Mouse (Mus musculus): ENCODE results near the gene P3h1. TPM values are rescaled to one million over a fixed set of nuclear protein-coding genes. Genes with fewer than 3 reads are reported as not detected.

Gene P3h1
- total RNA-seq (2014; fragmentation: Nextera tagmentation) (9.5 and 14.0 TPM in 2 replicates), total RNA-seq (2017) (11.0 and 12.8 TPM in 2 replicates)

DNA sequence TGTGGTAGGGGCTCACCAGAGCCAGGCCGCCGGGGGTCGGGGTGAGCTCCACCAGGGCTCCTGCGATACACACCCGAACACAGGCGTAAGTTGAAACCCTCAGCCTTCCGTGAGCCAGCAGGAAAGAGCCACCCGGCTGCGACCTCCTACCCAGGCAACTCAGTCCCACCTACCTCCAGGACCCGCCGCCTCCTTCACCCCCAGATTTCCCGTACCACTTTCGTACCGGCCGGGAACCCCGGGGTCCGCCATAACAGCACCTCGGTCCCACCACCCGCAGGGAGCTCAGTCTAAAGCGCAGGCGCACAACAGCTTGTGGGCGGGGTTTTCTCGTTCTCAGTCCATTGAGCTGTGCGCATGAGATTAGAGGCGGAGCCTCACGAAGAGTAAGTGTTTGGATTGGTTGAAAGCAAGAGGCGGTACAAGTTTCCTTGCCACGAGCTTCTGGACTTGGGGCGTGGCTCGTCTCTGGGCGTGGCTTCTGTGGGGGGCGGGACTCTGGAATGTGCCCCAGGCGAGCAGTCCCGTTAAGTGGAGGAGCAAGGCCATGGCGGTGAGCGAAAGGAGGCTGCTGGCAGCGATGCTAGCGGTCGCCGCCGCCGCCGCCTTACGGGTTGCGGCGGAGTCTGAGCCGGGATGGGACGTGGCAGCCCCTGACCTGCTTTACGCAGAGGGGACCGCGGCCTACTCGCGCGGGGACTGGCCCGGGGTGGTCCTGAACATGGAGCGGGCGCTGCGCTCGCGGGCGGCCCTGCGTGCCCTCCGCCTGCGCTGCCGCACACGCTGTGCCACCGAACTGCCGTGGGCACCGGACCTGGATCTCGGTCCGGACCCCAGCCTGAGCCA, at the start of gene P3h1, which contains the start of gene AU022252:
TSS of gene P3h1 (plus strand) at position 506 of the 846 bp plus-strand sequence.
TSS of gene AU022252 (minus strand) at position 303 of the 846 bp plus-strand sequence.
- peak; percentile 96 for ATAC-seq (replicated peaks; ENCODE audit: low FRiP score, low TSS enrichment, poor library complexity, severe bottlenecking)

DNA sequence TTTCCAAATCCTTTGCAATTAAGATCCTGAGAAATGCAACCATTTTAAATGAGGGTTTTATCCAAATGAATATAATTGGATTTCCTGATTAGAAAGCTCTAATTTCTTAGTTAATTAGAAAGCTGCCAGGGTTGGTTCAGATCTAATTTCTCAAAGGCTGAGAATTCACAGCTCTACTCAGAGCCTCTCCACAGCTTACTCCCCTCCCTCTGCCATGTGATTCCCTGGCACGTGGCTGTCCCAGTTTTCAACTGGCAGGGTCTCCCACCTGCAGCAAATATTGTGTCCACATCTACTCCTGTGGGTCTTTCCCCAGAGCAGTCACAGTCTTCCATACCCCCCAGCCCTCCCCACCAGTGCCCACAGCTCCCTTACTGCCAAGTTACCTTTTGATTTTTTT, 49.2 kb upstream of the P3h1 start:
- ATAC-seq (replicated peaks; ENCODE audit: low FRiP score, low TSS enrichment, poor library complexity, severe bottlenecking): no peak

DNA sequence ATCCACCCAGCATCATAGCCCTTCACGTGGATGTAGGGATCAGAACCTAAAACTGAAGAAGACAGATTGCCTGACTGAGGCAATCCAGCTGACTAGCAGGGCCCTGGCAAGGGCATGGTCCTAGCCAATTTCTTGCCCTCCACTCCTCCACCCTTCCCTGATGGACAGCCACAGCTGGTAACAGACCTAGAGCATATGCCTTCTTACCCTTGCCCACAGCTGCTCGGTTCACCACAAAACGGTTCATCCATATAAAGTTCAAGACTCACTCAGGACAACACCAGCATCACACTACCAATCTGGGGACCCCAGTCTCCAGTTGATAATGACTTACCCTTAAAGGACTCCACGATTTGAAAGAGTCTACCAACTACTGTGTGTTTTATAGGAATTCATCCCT, 46.9 kb upstream of the P3h1 start:
- no peak for ATAC-seq (replicated peaks; ENCODE audit: low FRiP score, low TSS enrichment, poor library complexity, severe bottlenecking)

DNA sequence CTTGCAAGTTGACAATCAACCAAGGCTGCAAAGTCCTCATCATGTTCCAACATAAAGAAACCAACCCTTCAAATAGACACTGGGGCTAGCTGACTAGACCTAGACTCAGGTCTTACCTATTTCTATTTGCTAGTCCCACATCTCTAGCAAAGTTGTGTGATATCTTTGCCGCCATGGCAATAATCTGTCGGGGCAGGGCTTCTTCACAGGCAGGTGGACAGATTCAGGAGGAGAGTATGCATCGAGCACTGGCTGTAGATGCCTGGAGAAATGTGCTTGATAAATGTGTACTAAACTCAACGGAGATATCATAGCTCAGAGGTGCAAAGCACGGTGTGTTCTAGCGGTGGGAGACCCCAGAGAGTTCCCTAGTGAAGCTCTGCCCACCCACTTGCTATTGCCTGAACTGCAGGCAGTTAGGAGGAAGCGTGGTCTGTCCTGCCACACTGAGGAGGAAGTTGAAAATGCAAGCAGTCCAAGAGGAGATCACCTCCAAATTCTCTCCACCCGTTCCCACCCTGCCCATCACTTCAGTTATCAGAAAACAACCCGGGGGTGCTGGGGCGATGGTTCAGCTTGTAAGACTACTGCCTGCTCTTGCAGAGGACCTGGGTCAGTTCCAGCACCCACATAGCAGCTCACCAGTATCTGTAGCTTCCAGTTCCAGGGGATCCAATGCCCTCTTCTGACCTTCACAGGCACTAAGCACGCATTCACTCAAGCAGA, 44.5 kb upstream of the P3h1 start:
- peak; percentile 63 for ATAC-seq (replicated peaks; ENCODE audit: low FRiP score, low TSS enrichment, poor library complexity, severe bottlenecking)

DNA sequence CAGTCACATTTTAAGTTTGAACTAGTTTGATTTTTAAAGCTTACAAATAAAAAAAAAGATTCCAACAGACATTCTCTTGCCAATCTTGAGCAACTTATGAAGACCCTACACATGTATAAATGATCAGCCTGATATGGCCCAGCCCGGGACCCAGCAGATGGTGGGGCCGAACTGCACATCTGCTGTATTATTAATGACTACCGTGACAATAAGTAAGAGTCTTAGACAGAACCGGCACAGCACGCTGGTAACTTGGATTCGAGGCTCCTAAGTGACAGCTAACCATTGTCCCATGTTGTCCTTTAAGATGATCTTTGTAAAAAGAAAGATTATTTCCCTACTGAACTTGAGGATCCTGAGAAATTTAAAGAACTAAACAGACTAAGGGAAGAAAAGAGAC, 43.3 kb upstream of the P3h1 start:
- no peak for ATAC-seq (replicated peaks; ENCODE audit: low FRiP score, low TSS enrichment, poor library complexity, severe bottlenecking)

DNA sequence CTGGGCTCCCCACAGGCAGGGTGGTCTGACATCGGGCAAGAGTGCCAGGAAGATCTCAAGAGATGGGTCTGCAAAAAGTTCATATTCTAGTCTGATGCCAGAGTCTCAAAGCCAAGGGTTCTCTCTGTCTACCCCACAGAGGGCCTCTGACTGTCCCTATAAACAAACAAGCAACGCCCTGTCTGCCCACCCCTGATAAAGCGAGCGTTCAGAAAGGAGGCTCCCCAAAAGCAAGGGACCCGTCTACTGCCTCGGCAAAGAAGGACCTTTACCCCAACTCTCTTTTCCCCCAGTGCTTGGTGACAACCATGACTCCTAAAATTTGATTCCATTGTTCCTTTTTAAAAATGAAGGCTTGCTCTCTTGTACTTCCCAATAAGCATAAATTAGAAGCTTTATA, 42.9 kb upstream of the P3h1 start, which contains the start of gene Ermap:
TSS of gene Ermap (minus strand) at position 148 of the 400 bp plus-strand sequence.
- ATAC-seq (replicated peaks; ENCODE audit: low FRiP score, low TSS enrichment, poor library complexity, severe bottlenecking): peak; percentile 77

DNA sequence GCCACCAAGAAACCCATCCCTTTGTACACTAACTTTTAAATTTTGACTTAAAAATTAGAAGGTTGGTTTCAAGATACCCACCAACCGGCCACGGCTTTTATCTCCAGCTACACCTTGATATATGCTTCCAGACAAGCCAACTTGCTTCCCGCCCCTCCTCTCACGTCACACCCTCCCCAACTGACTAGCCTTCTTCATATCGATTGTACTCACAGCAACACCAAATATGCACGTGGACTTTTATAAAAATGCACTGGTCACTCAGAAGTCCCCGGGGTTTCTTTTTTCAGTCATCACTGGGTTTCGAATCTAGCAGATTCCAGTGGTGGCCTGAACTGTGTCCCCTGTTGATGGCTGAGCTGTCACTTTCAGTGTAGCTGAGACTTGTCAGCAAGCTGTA, 42.1 kb upstream of the P3h1 start:
- ATAC-seq (replicated peaks; ENCODE audit: low FRiP score, low TSS enrichment, poor library complexity, severe bottlenecking): peak; percentile 68

DNA sequence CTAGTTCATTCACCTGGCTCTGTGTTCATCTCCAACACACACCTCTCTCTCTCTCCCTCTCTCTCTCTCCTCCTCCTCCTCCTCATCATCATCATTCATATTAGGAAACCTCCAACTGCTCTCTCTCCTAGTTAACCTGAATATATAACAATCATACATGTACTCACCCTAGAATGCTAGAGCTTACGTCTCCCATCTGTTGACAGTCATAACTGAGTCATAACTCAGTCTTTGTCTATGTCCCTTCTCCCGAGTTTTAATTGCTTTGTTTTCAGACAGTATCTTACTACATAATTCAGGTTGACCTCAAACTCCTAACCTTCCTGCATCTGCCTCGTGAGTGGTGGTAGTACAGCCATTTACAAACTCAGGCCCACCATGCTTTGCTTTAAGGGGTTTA, 41.4 kb upstream of the P3h1 start:
- no peak for ATAC-seq (replicated peaks; ENCODE audit: low FRiP score, low TSS enrichment, poor library complexity, severe bottlenecking)

DNA sequence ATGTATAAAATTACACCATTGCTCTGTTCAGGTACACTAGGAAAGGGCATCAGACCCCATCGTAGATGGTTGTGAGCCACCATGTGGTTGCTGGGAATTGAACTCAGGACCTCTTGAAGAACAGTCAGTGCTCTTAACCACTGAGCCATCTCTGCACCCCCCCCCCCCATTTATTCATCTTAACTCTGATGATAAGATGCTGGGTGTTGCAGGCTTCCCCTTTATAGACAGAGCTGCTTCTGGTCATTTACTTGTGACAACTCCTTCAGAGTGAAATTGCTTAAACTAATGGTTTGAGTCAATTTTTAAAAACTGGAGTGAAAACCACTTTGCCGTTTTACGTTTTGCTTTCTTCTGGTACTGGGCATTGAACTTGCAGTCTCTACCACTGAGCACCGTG, 40.0 kb upstream of the P3h1 start:
- no peak for ATAC-seq (replicated peaks; ENCODE audit: low FRiP score, low TSS enrichment, poor library complexity, severe bottlenecking)

DNA sequence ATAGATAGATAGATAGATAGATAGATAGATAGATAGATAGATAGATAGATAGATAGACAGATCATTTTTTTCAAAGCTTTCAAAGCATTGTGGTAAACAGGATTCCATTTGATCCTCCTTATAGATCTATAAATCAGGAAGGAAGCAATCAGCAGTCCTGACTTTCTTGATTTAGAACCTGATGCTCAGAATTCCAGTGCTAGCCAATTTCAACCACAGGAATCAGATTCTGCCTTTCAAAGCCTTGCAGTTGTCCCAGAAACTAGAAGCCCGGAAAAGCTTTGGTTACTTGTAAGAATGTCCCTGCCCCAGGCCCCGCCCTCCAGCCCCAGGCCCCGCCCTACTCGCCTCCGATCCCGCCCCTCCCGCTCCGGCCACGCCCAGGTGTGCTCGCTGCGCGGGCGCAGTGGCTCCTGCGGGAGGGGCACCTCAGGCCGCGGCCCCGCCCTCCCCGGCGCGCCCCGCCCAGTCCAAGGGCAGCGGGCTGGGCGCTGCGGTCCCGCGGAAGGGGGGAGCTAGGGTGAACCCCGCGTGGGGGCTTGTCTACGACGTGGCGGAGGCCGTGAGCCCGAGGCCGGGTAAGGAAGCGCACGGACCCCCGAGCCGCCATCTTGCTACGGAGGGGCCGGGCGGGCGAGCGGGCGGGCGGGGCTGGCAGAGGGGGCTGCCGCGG, 37.7 kb upstream of the P3h1 start, which contains the start of gene Svbp:
TSS of gene Svbp (plus strand) at position 398 of the 673 bp plus-strand sequence.
- ATAC-seq (replicated peaks; ENCODE audit: low FRiP score, low TSS enrichment, poor library complexity, severe bottlenecking): peak; percentile 48

DNA sequence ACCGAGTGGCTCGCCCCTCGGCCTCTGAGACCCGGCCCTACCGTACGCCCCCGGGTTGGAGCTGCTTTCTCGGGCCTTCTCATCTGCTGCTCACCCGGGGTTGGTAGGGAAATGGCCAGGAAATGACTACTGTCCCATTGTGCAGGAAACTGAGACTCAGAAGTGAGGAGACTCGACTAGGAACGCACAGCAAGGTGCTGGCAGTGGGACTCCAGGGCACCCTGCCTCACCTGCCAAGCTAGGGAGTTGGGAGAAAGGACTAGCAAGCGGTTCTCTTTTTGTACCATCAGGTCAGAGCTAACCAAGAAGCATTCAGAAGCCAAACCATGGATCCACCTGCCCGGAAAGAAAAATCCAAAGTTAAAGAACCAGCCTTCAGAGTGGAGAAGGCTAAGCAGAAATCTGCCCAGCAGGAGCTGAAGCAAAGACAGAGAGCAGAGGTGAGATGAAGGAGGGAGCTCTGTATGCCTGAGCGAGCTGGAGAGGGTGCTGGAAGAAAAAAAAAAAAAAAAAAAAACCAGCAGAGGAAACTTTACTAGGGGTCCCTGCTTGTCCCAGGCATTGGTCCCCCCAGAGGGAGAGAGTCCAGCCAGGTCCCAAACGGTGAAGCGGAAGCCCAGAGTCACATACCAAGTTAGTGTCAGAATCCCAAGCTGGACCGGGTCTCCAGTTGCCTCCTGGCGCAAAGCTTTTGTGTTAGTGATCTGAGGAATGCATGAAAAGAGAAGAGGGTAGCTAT, 37.0 kb upstream of the P3h1 start:
- ATAC-seq (replicated peaks; ENCODE audit: low FRiP score, low TSS enrichment, poor library complexity, severe bottlenecking): no peak

DNA sequence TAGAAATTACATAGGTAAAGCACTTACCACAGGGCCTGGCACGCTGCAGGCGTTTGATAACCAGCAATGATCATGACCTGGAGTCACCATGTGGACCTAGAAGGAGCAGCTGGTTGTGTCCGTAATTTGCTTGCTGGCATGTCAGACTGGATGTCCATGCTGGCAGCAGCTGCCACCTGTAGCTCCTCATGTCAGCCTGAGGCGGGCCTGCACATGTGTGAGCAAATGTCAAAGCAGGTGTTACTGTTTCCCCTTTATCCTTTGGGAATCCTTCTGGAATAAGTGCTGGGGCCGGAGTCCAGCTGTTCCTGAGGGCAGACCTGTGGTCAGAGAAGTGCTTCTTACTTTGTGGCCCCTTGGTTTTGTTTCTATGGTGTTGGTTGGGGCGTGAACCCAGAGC, 34.6 kb upstream of the P3h1 start:
- 0 out of 2 replicates have a peak, but pooled peaks have one; percentile 27 for ATAC-seq (replicated peaks; ENCODE audit: low FRiP score, low TSS enrichment, poor library complexity, severe bottlenecking)

DNA sequence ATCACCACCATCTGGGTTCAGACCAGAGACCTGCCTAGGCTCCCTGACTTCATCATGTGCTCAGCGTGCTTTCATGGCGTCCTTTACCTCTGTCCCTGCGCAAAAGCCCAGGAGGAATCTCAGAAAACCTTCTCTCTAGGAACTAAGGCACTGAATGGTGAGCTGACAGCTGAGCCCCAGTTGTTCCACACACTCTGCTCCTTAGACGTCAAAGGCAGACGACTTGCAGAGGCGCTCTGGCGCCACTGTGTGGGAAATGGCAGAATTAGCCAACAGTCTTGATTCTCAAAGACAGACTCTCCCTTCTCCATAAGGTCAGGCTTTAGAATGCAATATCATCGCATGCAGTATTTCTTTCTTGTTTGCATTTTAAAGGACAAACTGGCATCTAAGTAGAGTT, 28.0 kb upstream of the P3h1 start:
- ATAC-seq (replicated peaks; ENCODE audit: low FRiP score, low TSS enrichment, poor library complexity, severe bottlenecking): peak; percentile 87

DNA sequence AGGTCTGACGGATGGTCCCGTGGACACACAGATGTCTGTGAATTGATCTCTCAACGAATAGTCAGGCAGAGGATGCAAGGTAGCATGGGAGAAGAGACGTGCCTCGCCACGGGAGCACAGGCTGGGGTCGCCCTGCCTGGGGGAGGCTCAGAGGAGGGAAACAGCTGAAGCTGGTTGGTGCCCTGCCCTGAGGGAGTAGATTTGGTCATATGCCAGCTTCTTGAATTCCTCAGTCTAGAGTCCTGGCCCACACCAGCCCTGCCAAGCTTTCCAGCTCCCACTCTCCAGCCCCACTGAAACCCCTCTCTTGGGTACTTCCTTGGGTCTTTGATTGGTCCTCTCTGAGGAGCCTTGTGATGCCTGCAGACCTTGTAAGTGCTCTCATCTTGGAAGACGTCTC, 16.0 kb upstream of the P3h1 start:
- no peak for ATAC-seq (replicated peaks; ENCODE audit: low FRiP score, low TSS enrichment, poor library complexity, severe bottlenecking)

DNA sequence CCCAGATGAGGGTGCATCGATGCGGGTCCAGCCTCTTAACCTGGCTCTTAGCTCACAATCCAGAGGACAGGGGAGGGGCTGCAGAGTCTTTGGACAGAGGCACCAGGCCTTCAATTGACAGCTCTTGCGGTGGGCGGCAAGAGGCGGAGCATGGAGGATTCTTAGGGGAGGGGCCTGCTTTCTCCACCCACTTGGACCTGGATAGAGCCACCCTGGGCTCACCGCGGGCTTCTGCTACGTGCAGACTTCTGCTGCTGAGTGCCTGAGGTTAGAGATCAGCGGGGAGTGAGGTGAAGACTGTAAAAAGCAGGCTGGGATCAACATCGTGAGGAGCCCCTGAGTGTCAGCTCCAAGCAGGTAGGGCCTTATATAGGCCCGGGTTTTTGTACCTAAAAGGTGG, 14.5 kb upstream of the P3h1 start, which contains the start of gene Tmem269:
TSS of gene Tmem269 (minus strand) at position 49 of the 400 bp plus-strand sequence.
- ATAC-seq (replicated peaks; ENCODE audit: low FRiP score, low TSS enrichment, poor library complexity, severe bottlenecking): 0 out of 2 replicates have a peak, but pooled peaks have one; percentile 51

DNA sequence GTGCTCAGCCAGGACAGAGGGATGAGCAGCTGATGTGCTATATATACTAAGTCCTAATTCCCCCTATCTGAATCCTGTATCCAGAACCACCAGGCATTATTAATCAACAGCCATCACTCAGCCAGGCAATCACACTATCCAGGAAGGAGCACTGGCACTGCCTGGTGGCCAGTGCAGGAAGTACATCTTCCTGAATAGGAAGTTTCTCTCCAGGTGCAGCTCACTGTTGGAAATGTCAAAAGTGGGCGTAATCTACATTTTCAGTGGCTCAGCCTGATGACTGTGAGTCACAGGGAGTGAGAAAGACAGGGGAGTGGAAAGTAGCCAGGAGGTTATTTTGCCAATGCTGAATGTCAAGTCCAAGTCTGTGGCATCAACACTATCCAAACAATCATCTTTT, 9.0 kb upstream of the P3h1 start:
- ATAC-seq (replicated peaks; ENCODE audit: low FRiP score, low TSS enrichment, poor library complexity, severe bottlenecking): peak; percentile 87

DNA sequence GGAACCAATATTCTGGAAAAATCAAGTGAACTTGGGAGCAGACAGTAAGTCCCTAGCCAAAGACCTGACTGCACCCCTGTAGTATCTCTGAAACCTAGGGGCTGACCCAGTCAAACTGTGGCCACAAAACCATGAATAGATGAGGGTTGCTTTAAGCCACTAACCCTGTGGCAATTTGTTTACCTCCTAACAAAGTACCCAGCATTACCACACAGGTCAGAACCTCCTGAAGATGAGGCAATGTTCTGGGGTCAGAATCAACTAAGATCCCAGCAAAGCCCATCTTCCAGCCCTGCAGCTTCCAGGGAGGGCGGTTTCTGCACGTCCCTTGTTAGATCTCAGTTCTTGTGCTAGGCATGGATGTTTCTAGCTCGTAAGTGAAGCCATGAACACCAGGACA, 8.2 kb upstream of the P3h1 start:
- no peak for ATAC-seq (replicated peaks; ENCODE audit: low FRiP score, low TSS enrichment, poor library complexity, severe bottlenecking)

DNA sequence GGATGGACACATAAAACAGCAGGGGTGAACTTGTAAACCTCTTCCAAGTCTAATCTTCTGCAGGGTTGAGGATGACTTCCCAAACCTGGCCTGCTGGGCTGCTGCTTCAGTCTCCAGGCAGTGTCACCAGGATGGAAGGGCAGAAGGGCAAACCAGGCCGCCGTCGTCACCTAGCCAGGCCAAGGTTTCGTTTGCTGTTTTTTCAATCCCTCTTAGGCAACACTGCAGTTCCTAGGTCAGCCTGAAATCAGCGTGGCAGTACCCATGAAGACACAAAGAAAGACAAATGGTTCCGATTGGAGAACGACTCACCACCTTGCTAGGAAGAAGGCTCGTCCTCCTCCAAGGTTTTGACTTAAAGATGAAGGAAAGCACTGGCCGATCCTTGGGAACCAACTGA, 7.0 kb upstream of the P3h1 start:
- no peak for ATAC-seq (replicated peaks; ENCODE audit: low FRiP score, low TSS enrichment, poor library complexity, severe bottlenecking)

DNA sequence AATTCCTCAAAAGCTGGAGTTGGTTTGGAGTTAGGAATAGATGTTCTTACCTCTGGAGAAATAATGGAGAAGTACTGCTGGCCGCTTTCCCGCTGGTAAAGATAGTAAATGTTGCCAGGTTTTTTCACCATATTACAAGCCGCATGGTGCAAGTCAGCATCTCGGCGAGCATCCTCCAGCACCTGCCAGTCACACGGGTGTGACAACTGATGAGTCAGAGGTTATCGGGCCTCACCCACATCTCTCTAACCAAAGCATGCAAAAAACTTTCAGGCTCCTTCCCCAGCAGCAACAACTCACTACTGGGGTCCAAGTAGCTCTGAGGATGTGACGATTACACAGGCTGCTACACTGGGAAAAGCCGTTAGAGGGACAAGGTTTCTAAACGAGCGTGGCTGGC, 6.0 kb upstream of the P3h1 start:
- no peak for ATAC-seq (replicated peaks; ENCODE audit: low FRiP score, low TSS enrichment, poor library complexity, severe bottlenecking)
